Mouse (Mus musculus) cerebellum, adult 2 months (tissue): ENCODE data around the gene Arhgap24.

ENCODE experiments used
- CTCF ChIP-seq: fragments of 200-500 bp; IDR thresholded peaks from 2 replicates; pipeline ENCODE4 v1.5.1; 2011; ENCODE audit warnings: low read depth, mild to moderate bottlenecking, control low read depth, low read length, moderate library complexity, borderline replicate concordance; ENCODE audit not compliant: insufficient read depth
- POLR2A ChIP-seq: fragments of 200-500 bp; IDR thresholded peaks from 2 replicates; pipeline ENCODE4 v1.6.1; 2011; ENCODE audit warnings: low read length, control low read depth, borderline replicate concordance; ENCODE audit not compliant: insufficient read depth

- TF ChIP-seq CTCF (no peak), POLR2A (no peak)
Measured at GRCm38 (mm10) chr5:102635591-102635990, 154.4 kb downstream of the Arhgap24 start.
